Mouse (Mus musculus) MEL (cell line): ENCODE measurements at regions not wholly inside any gene's neighbourhood (a gene's known extent, or its start where the extent isn't known, plus 50 kb on each side); places are given as distances from the start of the nearest gene placed in this dataset.

Source experiments
- DNase-seq: peaks from one replicate; pipeline ENCODE4 v3.0.0; 2011; ENCODE audit warnings: low read depth, low spot score
- H3K27ac ChIP-seq: 2 replicates; pipeline ENCODE4 v1.5.1; 2012; ENCODE audit warnings: low read depth, mild to moderate bottlenecking, control low read depth, low read length, moderate library complexity; ENCODE audit not compliant: control insufficient read depth
- H3K27me3 ChIP-seq, 2 experiments: fragments of 150-350 bp in 1 of 2; sonication (generic) in 1 of 2; 2 replicates each; pipeline ENCODE4 v1.6.1; 2012; ENCODE audit warnings: low read length in 2 of 2, mild to moderate bottlenecking in 2 of 2, improper control_type of control experiment in 1 of 2, moderate library complexity in 1 of 2; ENCODE audit not compliant: insufficient read depth in 2 of 2, control insufficient read depth in 1 of 2
- H3K36me3 ChIP-seq, 2 experiments: 2 replicates each; pipeline ENCODE4 v1.6.1; 2012 to 2014; ENCODE audit warnings: low read length in 2 of 2, improper control_type of control experiment in 1 of 2, inconsistent platforms in 1 of 2, mild to moderate bottlenecking in 1 of 2; ENCODE audit not compliant: insufficient read depth in 2 of 2, control insufficient read depth in 1 of 2
- H3K4me1 ChIP-seq, 2 experiments: fragments of 150-350 bp in 1 of 2; sonication (generic) in 1 of 2; 2 replicates each; pipeline ENCODE4 v1.6.1; 2012; ENCODE audit warnings: low read length in 2 of 2, improper control_type of control experiment in 1 of 2, mild to moderate bottlenecking in 1 of 2; ENCODE audit not compliant: insufficient read depth in 2 of 2, control insufficient read depth in 1 of 2
- H3K4me3 ChIP-seq, 2 experiments: fragments of 150-350 bp in 1 of 2; sonication (generic) in 1 of 2; 2 replicates each; pipeline ENCODE4 v1.5.1; 2012; ENCODE audit warnings: low read depth in 2 of 2, low read length in 2 of 2, mild to moderate bottlenecking in 2 of 2, moderate library complexity in 2 of 2, control low read depth in 1 of 2, improper control_type of control experiment in 1 of 2; ENCODE audit not compliant: control insufficient read depth in 1 of 2, insufficient read depth in 1 of 2
- H3K79me2 ChIP-seq: 2 replicates; pipeline ENCODE4 v1.6.1; 2012; ENCODE audit warnings: mild to moderate bottlenecking, low read length, moderate library complexity; ENCODE audit not compliant: control insufficient read depth, poor library complexity, insufficient read depth
- H3K9ac ChIP-seq: 2 replicates; pipeline ENCODE4 v1.6.1; 2012; ENCODE audit warnings: low read depth, mild to moderate bottlenecking, control low read depth, low read length, moderate library complexity; ENCODE audit not compliant: control insufficient read depth, poor library complexity, severe bottlenecking
- H3K9me3 ChIP-seq: fragments of 150-350 bp; sonication (generic); replicated peaks from 2 replicates; pipeline ENCODE4 v1.6.1; 2012; ENCODE audit warnings: mild to moderate bottlenecking, low read length, improper control_type of control experiment, moderate library complexity; ENCODE audit not compliant: insufficient read depth
- CHD1 ChIP-seq: IDR thresholded peaks from 2 replicates; pipeline ENCODE4 v1.6.1; 2012; ENCODE audit warnings: low read depth, mild to moderate bottlenecking, inconsistent platforms, low read length, improper control_type of control experiment
- CHD2 ChIP-seq: IDR thresholded peaks from 2 replicates; pipeline ENCODE4 v1.6.1; 2011; ENCODE audit warnings: low read length, improper control_type of control experiment
- E2F4 ChIP-seq: IDR thresholded peaks from 2 replicates; pipeline ENCODE4 v1.6.1; 2011; ENCODE audit warnings: low read depth, low read length, improper control_type of control experiment, borderline replicate concordance
- EP300 ChIP-seq, 2 experiments: IDR thresholded peaks; 2 replicates each; pipeline ENCODE4 v1.6.1; 2011; ENCODE audit warnings: improper control_type of control experiment in 2 of 2, low read length in 2 of 2, low read depth in 1 of 2, mild to moderate bottlenecking in 1 of 2
- ETS1 ChIP-seq: IDR thresholded peaks from 2 replicates; pipeline ENCODE4 v1.6.1; 2012; ENCODE audit warnings: low read depth, mild to moderate bottlenecking, inconsistent platforms, low read length, improper control_type of control experiment, moderate library complexity
- GATA1 ChIP-seq: IDR thresholded peaks from 2 replicates; pipeline ENCODE4 v1.6.1; 2011; ENCODE audit warnings: low read depth, low read length, improper control_type of control experiment
- MAFK ChIP-seq: IDR thresholded peaks from 2 replicates; pipeline ENCODE4 v1.6.1; 2011; ENCODE audit warnings: low read depth, mild to moderate bottlenecking, low read length, improper control_type of control experiment, borderline replicate concordance
- MAX ChIP-seq: IDR thresholded peaks from 2 replicates; pipeline ENCODE4 v1.6.1; 2011; ENCODE audit warnings: low read length, improper control_type of control experiment
- MAZ ChIP-seq: IDR thresholded peaks from 2 replicates; pipeline ENCODE4 v1.6.1; 2012; ENCODE audit warnings: low read depth, mild to moderate bottlenecking, inconsistent platforms, low read length, improper control_type of control experiment
- MEF2A ChIP-seq: IDR thresholded peaks from 2 replicates; pipeline ENCODE4 v1.6.1; 2014; ENCODE audit warnings: low read depth, mild to moderate bottlenecking, inconsistent platforms, low read length, improper control_type of control experiment; ENCODE audit not compliant: poor library complexity, insufficient replicate concordance, severe bottlenecking; ENCODE audit errors: extremely low read depth
- MXI1 ChIP-seq: IDR thresholded peaks from 2 replicates; pipeline ENCODE4 v1.6.1; 2011; ENCODE audit warnings: mild to moderate bottlenecking, low read depth, low read length, improper control_type of control experiment
- MYC ChIP-seq: IDR thresholded peaks from 2 replicates; pipeline ENCODE4 v1.6.1; 2011; ENCODE audit warnings: low read depth, mild to moderate bottlenecking, low read length, improper control_type of control experiment, moderate library complexity
- NRF1 ChIP-seq: IDR thresholded peaks from 2 replicates; pipeline ENCODE4 v1.6.1; 2014; ENCODE audit warnings: low read depth, mild to moderate bottlenecking, inconsistent platforms, low read length, improper control_type of control experiment, moderate library complexity; ENCODE audit not compliant: poor library complexity, insufficient read depth, severe bottlenecking
- POLR2AphosphoS2 ChIP-seq: IDR thresholded peaks from 2 replicates; pipeline ENCODE4 v1.6.1; 2011; ENCODE audit warnings: low read length, improper control_type of control experiment
- POLR2AphosphoS5 ChIP-seq: IDR thresholded peaks from 2 replicates; pipeline ENCODE4 v1.6.1; 2012; ENCODE audit warnings: low read depth, borderline replicate concordance, mild to moderate bottlenecking, inconsistent platforms, low read length, moderate library complexity, mixed read lengths
- RCOR1 ChIP-seq: IDR thresholded peaks from 2 replicates; pipeline ENCODE4 v1.6.1; 2012; ENCODE audit warnings: low read depth, mild to moderate bottlenecking, inconsistent platforms, low read length, improper control_type of control experiment
- SIN3A ChIP-seq: IDR thresholded peaks from 2 replicates; pipeline ENCODE4 v1.6.1; 2012; ENCODE audit warnings: low read length, improper control_type of control experiment, inconsistent platforms
- SMC3 ChIP-seq: IDR thresholded peaks from 2 replicates; pipeline ENCODE4 v1.6.1; 2011; ENCODE audit warnings: low read depth, low read length, improper control_type of control experiment
- TBP ChIP-seq: IDR thresholded peaks from 2 replicates; pipeline ENCODE4 v1.8.0; 2011; ENCODE audit warnings: low read depth, low read length, improper control_type of control experiment
- TCF12 ChIP-seq: IDR thresholded peaks from 2 replicates; pipeline ENCODE4 v1.6.1; 2014; ENCODE audit warnings: low read depth, mild to moderate bottlenecking, inconsistent platforms, low read length, improper control_type of control experiment, moderate library complexity
- USF1 ChIP-seq: IDR thresholded peaks from 2 replicates; pipeline ENCODE4 v1.6.1; 2014; ENCODE audit warnings: low read depth, mild to moderate bottlenecking, inconsistent platforms, low read length, improper control_type of control experiment, moderate library complexity
- ZKSCAN1 ChIP-seq: IDR thresholded peaks from 2 replicates; pipeline ENCODE4 v1.6.1; 2012; ENCODE audit warnings: low read depth, mild to moderate bottlenecking, inconsistent platforms, low read length, improper control_type of control experiment, moderate library complexity

DNA sequence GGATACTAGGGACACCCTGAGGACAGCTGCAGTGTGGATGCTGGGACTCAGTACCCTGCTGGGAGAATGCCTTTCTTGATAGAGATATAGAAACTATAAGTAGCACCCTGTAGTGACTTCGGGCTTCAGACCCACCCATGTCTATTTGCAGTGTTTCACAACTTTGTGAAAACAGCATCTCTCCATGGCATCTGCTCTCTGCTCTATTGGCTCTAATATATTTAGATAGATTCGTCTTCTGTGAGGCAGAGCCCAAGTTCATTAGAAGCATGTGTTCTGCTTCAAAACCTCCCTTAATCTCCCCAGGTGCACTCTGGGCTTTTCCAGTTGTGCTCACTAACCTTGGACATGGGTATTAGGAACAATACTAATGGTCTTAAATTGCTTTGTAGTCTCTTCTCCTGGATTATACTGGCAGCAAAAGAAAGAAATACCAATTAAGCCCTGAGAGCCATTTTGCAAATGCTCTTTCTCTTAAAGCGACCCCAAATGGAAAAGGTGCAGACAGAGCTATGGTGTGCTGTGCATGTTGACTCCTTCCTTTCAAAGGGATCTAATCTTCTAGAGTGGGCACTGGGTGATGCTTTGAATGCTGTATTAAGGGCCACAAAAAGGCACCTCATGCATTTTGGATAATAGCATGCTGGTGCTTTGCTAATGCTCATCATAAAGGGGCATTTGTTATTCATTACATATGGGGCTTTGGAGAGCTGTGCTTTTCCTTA lies 292.2 kb upstream of the Camk1g start:
- Histone ChIP-seq H3K4me1 (peaks cover 40 to 50% of the 10 kb centered on the region in 2 experiments), H3K9ac (no peak overlapping the region)
- DNase-seq = no peak

DNA sequence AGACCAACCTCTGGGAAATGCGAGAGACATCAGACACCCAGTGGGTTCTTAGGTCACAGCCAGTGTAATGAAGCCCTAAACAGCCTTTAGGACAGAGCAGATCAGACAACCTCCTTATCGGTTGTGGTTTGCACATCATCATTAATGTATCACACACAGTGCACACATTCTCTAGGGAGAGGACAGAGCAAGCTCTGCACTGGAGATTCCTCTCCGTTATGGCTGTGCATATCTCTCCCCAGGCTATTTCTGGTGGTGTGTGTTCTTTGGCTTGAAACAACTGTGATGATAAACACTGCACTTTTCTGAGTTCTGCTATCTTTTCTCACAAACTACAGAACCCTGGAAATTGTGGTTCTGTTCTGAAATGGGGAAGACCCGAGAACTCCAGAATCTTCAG lies 291.3 kb upstream of the Camk1g start:
- H3K79me2 ChIP-seq = no peaks in the 10 kb centered on the region
- H3K27ac ChIP-seq = peak overlapping the region; percentile 35
- no peak overlapping the region for H3K4me3 ChIP-seq
- no peak overlapping the region for H3K9ac ChIP-seq
- no peaks in the 10 kb centered on the region for H3K27me3 ChIP-seq
- H3K9me3 ChIP-seq = no peaks in the 10 kb centered on the region
- peak; percentile 51 for DNase-seq
- H3K4me1 ChIP-seq = peaks cover 37 to 48% of the 10 kb centered on the region in 2 experiments
- TF ChIP-seq TBP (0 out of 2 replicates have a peak, but pooled peaks have one; percentile 21), MAZ (0 out of 2 replicates have a peak, but pooled peaks have one; percentile 38), USF1 (no peak), SIN3A (peak; percentile 45; the same call in 1 of the 2 replicates), MAFK (no peak), CHD2 (no peak), NRF1 (no peak), MYC (peak; percentile 34; the same call in 1 of the 2 replicates), SMC3 (no peak), RCOR1 (peak; percentile 79), ZKSCAN1 (no peak), MEF2A (peak; percentile 86; the same call in 1 of the 2 replicates), TCF12 (peak; percentile 84), POLR2AphosphoS2 (no peak), EP300 (IDR thresholded peaks at IDR 0.05; ENCODE audit: low read depth in 1 of 2, low read length in 2 of 2) (peak; percentile 68 to 69), ETS1 (peak; percentile 81), GATA1 (peak; percentile 63; the same call in 1 of the 2 replicates), MAX (no peak), MXI1 (no peak)
- H3K36me3 ChIP-seq = peaks cover 0 to 46% of the 10 kb centered on the region in 2 experiments; a peak in 2 of 4 replicates

More for the DNA sequence above, 292.2 kb upstream of the Camk1g start:
- Histone ChIP-seq H3K79me2 (no peaks in the 10 kb centered on the region), H3K9me3 (no peaks in the 10 kb centered on the region), H3K36me3 (peaks cover 0 to 47% of the 10 kb centered on the region in 2 experiments; a peak in 2 of 4 replicates), H3K4me3 (no peak overlapping the region), H3K27ac (no peak overlapping the region), H3K27me3 (no peaks in the 10 kb centered on the region)
- TF ChIP-seq E2F4 (no peak), POLR2AphosphoS5 (no peak), GATA1 (no peak), MAX (no peak), CHD1 (no peak)
